Mouse (Mus musculus) forebrain, embryonic 11.5 days (tissue): ENCODE measurements around the gene Cass4. TPM values are rescaled to one million over a fixed set of nuclear protein-coding genes. Genes with fewer than 3 reads are reported as not detected.

Source experiments
- ATAC-seq: fragments of 200-750 bp; cut with Nextera tagmentation; replicated peaks from 2 replicates; pipeline ENCODE4 v1.8.0; 2017; ENCODE audit warnings: moderate TSS enrichment; ENCODE audit not compliant: low FRiP score
- DNase-seq: peaks from one replicate; pipeline ENCODE4 v3.0.0-alpha.2; 2017; ENCODE audit warnings: low spot score
- H3K27ac ChIP-seq: fragments of 300-500 bp; sonication (generic); 2 replicates; pipeline ENCODE4 v1.5.1; 2014; ENCODE audit warnings: low read depth, low read length
- H3K27me3 ChIP-seq: fragments of 300-500 bp; sonication (generic); 2 replicates; pipeline ENCODE4 v1.6.1; 2014; ENCODE audit warnings: mild to moderate bottlenecking, low read length, mixed read lengths; ENCODE audit not compliant: control insufficient read depth, insufficient read depth
- H3K36me3 ChIP-seq: fragments of 300-500 bp; sonication (generic); 2 replicates; pipeline ENCODE4 v1.6.1; 2014; ENCODE audit warnings: mild to moderate bottlenecking, low read length, moderate library complexity, mixed read lengths; ENCODE audit not compliant: control insufficient read depth, insufficient read depth
- H3K4me1 ChIP-seq: fragments of 300-500 bp; sonication (generic); replicated peaks from 2 replicates; pipeline ENCODE4 v1.6.1; 2014; ENCODE audit warnings: low read length, mixed read lengths; ENCODE audit not compliant: control insufficient read depth, insufficient read depth
- H3K4me2 ChIP-seq: fragments of 300-500 bp; sonication (generic); 2 replicates; pipeline ENCODE4 v1.6.1; 2014; ENCODE audit warnings: low read depth, mild to moderate bottlenecking, low read length, moderate library complexity, mixed read lengths; ENCODE audit not compliant: severe bottlenecking
- H3K4me3 ChIP-seq: fragments of 300-500 bp; sonication (generic); 2 replicates; pipeline ENCODE4 v1.5.1; 2014; ENCODE audit warnings: low read depth, low read length
- H3K9ac ChIP-seq: fragments of 300-500 bp; sonication (generic); 2 replicates; pipeline ENCODE4 v1.6.1; 2014; ENCODE audit warnings: low read length
- H3K9me3 ChIP-seq: fragments of 300-500 bp; sonication (generic); 2 replicates; pipeline ENCODE4 v1.6.1; 2016; ENCODE audit warnings: low read length, mixed read lengths; ENCODE audit not compliant: control insufficient read depth
- WGBS: fragments of 180-500 bp; shearing (Covaris S2); extraction: QIAGEN DNeasy Blood & Tissue Kit; methylation state at CpG from one replicate; pipeline ENCODE4 v1.1.7; 2014; 5-methylcytosine and 5-hydroxymethylcytosine counted together
- polyA plus RNA-seq: library from polyadenylated mRNA; unstranded; fragments of >200 nt; fragmentation: Nextera tagmentation; extraction: Ambion mirVana; gene quantifications from 2 replicates; pipeline ENCODE4 v1.2.1, GENCODE M21; 2014

Cass4 gene
- polyA plus RNA-seq, 1 experiment from 2014 or later = 0.47 TPM

DNA sequence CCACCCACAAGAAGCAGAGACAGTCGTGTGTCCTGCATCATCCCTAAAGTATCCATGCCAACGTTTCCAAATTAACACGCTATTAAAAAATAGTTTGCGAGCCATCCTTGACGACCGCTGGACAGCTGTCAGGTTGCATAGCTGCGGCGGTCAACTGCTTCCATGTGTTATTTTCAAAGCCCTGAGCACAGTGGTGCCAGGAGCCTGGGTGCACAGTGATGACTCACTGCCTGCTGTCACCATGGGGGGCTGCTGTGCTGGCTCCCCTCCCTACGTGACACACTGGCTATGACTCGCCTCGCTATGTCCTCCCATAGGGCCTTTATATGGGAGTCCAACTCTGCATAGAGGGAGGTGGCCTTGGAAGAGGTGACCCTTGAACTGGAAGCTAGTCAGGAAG lies 17.5 kb downstream of the Cass4 start:
- Histone ChIP-seq H3K4me3 (no peak overlapping the region), H3K27ac (no peak overlapping the region), H3K9ac (no peak overlapping the region), H3K36me3 (no peaks in the 10 kb centered on the region), H3K4me1 (peaks cover 3% of the 10 kb centered on the region; the same call in 1 of the 2 replicates), H3K9me3 (no peaks in the 10 kb centered on the region), H3K27me3 (no peaks in the 10 kb centered on the region), H3K4me2 (no peak overlapping the region)
- DNase-seq (no peak), ATAC-seq (no peak)
- WGBS = 84% methylated on average over 11 of the region's 11 CpGs

DNA sequence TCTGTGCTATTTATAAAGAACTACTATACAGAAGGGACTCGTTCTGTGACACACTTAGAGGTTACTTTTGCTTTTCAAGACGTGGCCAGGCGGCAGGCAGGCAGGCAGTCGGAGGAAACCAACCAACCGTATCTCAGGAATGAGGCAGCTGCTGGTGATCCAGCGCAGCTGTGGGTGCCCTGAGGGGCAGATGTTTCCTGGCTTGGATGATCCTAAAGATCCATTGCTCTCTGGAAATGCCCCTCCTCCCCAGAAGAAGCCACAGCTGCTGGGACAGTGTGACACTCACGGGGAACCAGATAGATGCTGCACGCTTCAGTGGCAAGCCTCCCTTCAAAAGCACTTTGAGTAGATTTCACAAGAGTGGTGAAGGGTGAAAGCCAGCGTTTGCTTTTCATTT lies 18.9 kb downstream of the Cass4 start:
- no peak for ATAC-seq
- Histone ChIP-seq H3K27ac (no peak overlapping the region), H3K4me3 (no peak overlapping the region)

DNA sequence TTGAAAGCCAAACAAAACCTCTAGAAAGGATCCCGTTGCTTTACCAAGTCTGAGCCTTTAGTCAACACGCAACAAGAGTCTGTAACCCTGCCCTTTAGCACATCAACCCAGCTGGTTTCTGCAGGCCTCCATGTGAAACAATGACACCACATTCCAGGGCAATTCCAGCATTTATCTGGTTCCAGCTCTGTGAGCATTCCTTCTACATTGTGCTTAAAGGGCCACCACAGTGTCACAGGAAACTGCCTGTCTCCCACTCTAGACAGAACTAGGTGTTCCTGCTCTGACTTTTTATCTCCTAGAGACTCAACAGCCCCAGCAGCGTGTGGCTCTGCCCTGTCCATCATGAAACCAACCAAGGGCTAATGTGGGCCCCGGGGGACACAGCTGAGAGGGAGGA lies 19.7 kb downstream of the Cass4 start:
- H3K27ac ChIP-seq = no peak overlapping the region
- H3K9ac ChIP-seq = no peak overlapping the region
- H3K36me3 ChIP-seq = no peaks in the 10 kb centered on the region
- DNase-seq (no peak), ATAC-seq (no peak)
- H3K4me1 ChIP-seq = peaks cover 3% of the 10 kb centered on the region; the same call in 1 of the 2 replicates
- H3K27me3 ChIP-seq = no peaks in the 10 kb centered on the region
- no peak overlapping the region for H3K4me2 ChIP-seq
- no peaks in the 10 kb centered on the region for H3K9me3 ChIP-seq
- WGBS = 29% methylated on average over 4 of the region's 4 CpGs
- no peak overlapping the region for H3K4me3 ChIP-seq

More for the DNA sequence above, 18.9 kb downstream of the Cass4 start:
- Histone ChIP-seq H3K36me3 (no peaks in the 10 kb centered on the region), H3K9me3 (no peaks in the 10 kb centered on the region), H3K9ac (no peak overlapping the region), H3K4me1 (peaks cover 3% of the 10 kb centered on the region; the same call in 1 of the 2 replicates), H3K4me2 (no peak overlapping the region), H3K27me3 (no peaks in the 10 kb centered on the region)
- no peak for DNase-seq
- WGBS = 14% methylated on average over 9 of the region's 9 CpGs

DNA sequence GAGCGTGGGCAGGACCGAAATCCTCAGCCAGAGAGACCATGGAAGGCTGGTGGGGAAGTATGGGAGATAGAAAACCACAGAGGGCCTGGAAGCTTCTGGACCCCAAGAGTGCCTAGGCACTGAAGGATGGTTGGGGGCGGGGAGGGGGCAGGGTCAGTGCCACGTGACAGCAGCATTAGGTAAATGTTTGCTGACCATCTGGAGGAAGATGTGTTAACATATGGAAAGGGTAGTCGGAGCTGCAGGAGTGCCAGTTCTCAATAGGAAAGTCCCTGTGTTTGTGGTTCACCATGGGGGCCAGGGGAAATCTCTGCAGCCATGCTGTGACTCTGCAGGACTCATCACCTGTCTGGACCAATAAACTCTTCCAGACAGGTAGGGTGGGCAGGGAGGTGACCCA lies 20.3 kb downstream of the Cass4 start:
- no peaks in the 10 kb centered on the region for H3K9me3 ChIP-seq
- WGBS = 59% methylated on average over 5 of the region's 5 CpGs
- DNase-seq = no peak
- H3K4me1 ChIP-seq = peaks cover 3% of the 10 kb centered on the region; the same call in 1 of the 2 replicates
- no peaks in the 10 kb centered on the region for H3K27me3 ChIP-seq
- H3K4me2 ChIP-seq = no peak overlapping the region
- no peak for ATAC-seq
- H3K4me3 ChIP-seq = no peak overlapping the region
- H3K27ac ChIP-seq = no peak overlapping the region
- no peak overlapping the region for H3K9ac ChIP-seq
- no peaks in the 10 kb centered on the region for H3K36me3 ChIP-seq

DNA sequence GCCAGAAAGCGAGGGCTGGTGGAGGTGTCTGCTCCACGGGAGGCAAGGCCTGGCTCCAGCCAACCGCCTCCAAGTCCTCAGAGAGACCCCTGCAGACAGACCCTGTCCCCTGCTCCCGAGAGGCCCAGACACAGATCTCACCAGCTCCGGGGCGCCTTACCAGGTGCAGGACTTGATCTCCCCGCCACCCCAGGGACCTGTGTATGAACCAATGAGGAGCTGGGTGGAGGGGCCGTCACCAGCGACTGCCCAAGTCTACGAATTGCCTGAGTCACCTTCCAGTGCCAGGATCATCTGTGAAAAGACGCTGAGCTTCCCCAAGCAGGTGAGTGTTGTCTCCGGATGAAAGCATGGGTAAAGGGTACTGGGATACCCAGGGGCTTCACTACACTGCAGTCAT lies 22.6 kb downstream of the Cass4 start:
- DNase-seq = no peak
- 64% methylated on average over 12 of the region's 12 CpGs for WGBS
- H3K27ac ChIP-seq = no peak overlapping the region
- H3K9ac ChIP-seq = no peak overlapping the region
- H3K27me3 ChIP-seq = no peaks in the 10 kb centered on the region
- peaks cover 3% of the 10 kb centered on the region; the same call in 1 of the 2 replicates for H3K4me1 ChIP-seq
- ATAC-seq = no peak
- no peak overlapping the region for H3K4me2 ChIP-seq
- no peaks in the 10 kb centered on the region for H3K9me3 ChIP-seq
- no peak overlapping the region for H3K4me3 ChIP-seq
- no peaks in the 10 kb centered on the region for H3K36me3 ChIP-seq

DNA sequence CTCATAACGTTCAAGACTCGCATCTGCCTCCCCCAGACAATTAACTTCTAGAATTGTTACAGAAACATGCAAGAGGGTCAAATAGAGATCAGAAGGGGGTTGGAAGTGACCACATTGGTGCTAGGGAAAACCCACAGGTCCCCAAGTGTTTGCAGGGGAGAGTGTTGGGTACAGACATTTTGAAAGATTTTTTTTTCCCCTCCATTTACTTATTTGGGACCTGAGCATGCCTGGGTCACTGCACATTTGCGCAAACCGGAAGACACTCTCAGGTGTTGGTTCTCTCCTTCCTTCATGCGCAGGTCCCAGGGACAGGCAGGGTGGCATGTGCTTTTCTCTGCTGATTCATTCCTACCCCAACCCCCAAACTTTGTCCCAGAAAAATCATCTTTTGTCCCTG lies 23.3 kb downstream of the Cass4 start:
- Histone ChIP-seq H3K4me3 (no peak overlapping the region), H3K27ac (no peak overlapping the region), H3K9ac (no peak overlapping the region), H3K9me3 (no peaks in the 10 kb centered on the region), H3K27me3 (no peaks in the 10 kb centered on the region), H3K36me3 (no peaks in the 10 kb centered on the region), H3K4me2 (no peak overlapping the region), H3K4me1 (peaks cover 3% of the 10 kb centered on the region; the same call in 1 of the 2 replicates)
- ATAC-seq = no peak
- no peak for DNase-seq
- WGBS = 95% methylated on average over 5 of the region's 5 CpGs

DNA sequence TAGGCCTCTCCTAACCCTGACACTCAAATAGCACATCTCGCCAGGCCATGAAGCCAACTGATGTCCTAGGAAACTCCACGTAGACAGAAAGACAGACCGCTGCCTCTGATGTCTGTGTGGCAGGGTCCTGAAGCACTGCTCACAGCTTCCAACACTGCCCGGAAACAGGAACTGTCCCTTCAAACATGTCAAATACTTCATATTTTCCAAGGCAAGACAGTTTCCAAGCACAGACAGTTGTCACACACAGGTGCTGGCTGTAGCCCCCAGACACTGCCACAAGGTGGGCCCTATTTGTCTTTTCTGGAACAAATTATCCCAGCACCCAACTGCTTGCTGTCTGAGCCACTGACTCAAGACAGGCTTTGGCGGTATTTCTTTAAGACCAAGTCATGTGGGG lies 24.6 kb downstream of the Cass4 start:
- H3K4me3 ChIP-seq = no peak overlapping the region

DNA sequence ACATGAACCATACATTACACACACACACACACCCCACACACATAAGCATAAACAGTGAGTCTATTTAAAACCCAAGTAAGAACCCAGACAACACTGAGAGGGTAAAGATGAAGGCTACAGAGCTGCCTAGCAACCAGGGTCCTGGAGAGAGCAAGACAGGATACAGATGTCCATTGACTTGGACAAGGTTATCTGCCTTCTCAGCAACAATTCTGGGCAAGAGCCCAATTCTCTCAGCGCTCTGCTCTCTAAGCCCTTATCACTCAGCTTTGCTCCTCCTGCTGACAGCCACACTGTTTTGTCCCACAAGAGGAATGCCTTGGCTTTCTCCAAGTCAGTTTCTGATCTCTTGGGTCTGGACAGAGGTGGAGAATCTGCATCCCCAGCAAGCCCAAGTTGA lies 37.0 kb downstream of the Cass4 start:
- no peak overlapping the region for H3K9ac ChIP-seq
- H3K4me3 ChIP-seq = no peak overlapping the region
- no peaks in the 10 kb centered on the region for H3K36me3 ChIP-seq
- no peak overlapping the region for H3K27ac ChIP-seq
- DNase-seq (no peak), ATAC-seq (no peak)
- WGBS = 71% methylated on average over 1 of the region's 1 CpGs
- no peak overlapping the region for H3K4me2 ChIP-seq
- no peaks in the 10 kb centered on the region for H3K9me3 ChIP-seq
- H3K4me1 ChIP-seq = no peaks in the 10 kb centered on the region
- no peaks in the 10 kb centered on the region for H3K27me3 ChIP-seq

More for the DNA sequence above, 24.6 kb downstream of the Cass4 start:
- H3K27me3 ChIP-seq = no peaks in the 10 kb centered on the region
- H3K9ac ChIP-seq = no peak overlapping the region
- ATAC-seq = no peak
- 84% methylated on average over 5 of the region's 5 CpGs for WGBS
- H3K4me2 ChIP-seq = no peak overlapping the region
- no peaks in the 10 kb centered on the region for H3K36me3 ChIP-seq
- H3K27ac ChIP-seq = no peak overlapping the region
- peaks cover 3% of the 10 kb centered on the region; the same call in 1 of the 2 replicates for H3K4me1 ChIP-seq
- DNase-seq = no peak
- H3K9me3 ChIP-seq = no peaks in the 10 kb centered on the region

DNA sequence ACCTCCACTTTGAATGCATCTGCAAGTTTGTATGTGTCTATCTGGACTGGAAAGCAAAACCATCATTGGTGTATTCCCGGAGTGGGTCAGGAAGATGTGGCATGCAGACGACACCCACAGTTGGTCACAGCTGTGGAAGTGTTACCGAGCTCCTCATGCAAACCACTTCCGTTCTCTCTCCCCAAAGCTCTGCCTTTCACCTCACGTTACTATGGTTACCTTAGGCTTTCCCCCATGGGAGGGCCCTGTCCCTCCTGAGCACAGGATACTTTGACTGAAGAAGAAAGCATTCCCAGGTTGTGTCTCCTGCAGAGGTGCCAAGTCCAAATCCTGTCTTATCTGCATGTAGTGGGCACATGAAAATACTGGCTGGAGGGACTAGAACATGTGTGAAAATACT lies 40.2 kb downstream of the Cass4 start:
- Histone ChIP-seq H3K27ac (no peak overlapping the region), H3K9ac (no peak overlapping the region), H3K4me1 (no peaks in the 10 kb centered on the region), H3K4me2 (no peak overlapping the region), H3K36me3 (no peaks in the 10 kb centered on the region), H3K9me3 (no peaks in the 10 kb centered on the region), H3K27me3 (no peaks in the 10 kb centered on the region), H3K4me3 (no peak overlapping the region)
- DNase-seq (no peak), ATAC-seq (no peak)
- WGBS = 61% methylated on average over 5 of the region's 5 CpGs
